Mouse (Mus musculus) MEL-GATA-1-ER (cell line): ENCODE measurements around the gene Stmn3.

Experiments
- DNase-seq: peaks from one replicate; pipeline ENCODE4 v3.0.0-alpha.2; 2012; ENCODE audit warnings: low read depth; ENCODE audit errors: extremely low read depth

Gene Stmn3

DNA sequence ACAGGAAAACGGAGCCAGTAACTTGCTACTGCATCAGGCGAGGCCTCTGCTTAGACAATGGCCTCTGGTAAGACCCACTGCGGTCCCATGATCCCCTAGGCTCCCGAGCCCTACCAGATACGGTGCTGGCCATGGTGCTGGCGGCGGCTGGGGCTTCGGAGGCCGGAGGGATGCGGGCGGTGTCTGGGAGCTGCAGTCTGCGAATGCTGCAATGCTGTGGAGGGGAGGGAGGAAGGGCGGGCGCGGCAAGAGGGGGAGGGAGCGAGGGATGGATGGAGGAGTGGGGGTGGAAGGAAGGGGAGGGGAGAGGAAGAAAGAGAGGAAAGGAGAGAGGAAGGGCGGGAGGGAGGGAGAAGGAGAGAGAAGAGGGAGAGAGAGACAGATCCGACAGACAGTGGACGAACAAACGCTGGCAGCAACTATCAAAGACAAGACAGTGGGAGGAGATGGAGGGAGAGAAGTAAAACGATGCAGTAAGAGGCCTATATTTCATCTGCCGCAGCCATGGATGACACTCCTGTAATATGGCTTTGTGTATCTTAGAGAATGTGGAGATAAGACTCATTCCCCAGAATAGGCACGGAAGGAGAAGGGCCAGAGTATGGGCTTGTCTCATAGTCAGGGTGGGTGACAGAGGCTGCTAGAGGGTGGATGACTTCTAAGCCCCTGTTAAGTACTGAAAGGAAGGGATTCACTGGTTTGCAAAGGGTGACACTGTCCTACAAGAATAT is at the start of gene Stmn3:
Stmn3 (minus strand) TSS at position 421 of the 731 bp plus-strand sequence.
- DNase-seq = no peak

DNA sequence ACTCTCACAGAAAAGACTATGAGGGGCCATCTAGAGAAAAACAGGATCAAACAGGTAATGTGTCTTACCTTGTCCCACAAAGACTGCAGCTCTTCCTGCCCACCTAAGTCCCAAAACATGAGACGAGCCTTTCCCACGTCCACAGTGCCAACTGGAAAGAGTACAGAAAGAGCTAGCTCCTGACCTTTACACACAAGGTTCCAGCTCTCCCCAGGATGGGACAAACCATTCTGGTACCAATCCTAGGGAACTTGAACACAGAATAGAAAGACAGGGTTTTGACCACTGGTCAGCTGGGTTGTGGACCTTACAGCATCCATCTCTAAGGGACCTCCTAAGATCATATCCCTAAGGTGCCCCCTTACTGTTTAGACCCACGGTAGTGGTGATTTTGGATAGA is 49.6 kb upstream of the Stmn3 start:
- DNase-seq = no peak

DNA sequence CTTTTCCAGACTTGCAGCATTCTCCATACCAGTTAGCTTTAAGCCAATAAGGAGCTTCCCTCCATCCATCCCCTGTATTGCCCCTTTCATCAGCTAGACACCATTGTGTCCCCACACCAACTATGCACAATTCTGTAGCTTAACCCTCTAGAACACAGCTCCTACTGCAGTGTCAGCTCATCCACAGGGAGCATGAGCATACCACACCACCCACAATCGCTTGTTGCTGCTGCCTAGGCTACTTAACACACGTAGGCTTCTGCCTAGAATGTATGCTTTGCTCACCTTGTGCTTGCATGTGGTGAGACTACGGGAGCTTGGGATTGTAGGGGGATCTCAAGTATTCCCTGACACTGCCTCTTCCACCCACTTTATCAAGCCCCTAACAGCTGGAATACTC is 42.5 kb upstream of the Stmn3 start:
- no peak for DNase-seq

DNA sequence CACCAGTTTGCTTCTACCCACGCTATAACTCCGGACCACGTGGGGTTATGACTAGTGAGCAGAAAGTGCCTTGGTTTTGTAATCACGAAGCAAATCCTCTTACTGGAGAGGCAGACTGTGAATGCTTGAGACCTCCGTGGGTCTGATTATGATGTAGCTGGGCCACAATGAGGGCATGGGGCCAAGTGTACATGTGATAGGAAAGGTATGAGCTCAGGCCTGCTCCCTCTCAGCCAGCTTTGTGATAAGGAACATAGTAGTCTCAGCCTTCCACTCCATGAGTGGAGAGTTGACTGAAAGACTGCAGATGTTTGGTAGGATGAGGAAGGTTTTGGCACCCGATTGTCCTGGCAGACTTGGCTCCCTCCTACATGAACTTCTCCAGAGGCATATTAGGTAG is 28.5 kb upstream of the Stmn3 start:
- DNase-seq = no peak

DNA sequence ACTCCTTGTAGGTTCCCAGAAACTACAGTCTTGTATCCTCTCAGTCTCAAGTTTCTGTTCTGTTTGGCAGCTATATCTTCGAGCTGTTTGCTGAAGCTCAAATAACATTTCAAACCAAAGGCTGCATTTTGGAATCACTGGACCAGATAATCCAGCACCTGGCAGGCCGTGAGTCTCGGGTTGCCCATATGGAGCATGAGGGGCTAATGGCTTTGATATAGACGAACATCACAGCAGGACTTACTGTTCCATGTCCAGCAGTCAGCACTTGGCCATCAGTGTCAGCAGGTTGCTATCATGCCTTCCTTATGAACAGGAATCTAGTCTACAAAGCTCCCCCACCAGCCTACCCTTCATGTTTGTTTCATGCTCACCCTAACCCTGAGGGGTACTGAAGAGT is 26.1 kb upstream of the Stmn3 start:
- DNase-seq = no peak

DNA sequence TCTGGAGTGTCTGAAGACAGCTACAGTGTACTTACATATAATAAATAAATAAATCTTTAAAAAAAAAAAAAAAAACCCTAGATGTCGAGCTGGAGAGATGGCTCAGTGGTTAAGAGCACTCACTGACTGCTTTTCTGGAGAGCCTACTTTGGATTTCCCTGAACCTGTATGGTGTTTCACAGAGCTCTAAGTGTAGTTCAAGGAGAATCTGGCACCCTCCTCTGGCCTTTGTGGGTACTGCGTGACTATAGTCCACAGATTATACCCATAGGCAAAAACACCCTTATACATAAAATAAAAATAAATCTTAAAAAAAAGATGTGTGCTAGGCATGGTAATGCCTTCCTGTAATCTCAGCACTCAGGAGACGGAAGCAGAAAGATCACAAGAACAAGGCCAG is 19.7 kb upstream of the Stmn3 start:
- DNase-seq = peak; percentile 37

DNA sequence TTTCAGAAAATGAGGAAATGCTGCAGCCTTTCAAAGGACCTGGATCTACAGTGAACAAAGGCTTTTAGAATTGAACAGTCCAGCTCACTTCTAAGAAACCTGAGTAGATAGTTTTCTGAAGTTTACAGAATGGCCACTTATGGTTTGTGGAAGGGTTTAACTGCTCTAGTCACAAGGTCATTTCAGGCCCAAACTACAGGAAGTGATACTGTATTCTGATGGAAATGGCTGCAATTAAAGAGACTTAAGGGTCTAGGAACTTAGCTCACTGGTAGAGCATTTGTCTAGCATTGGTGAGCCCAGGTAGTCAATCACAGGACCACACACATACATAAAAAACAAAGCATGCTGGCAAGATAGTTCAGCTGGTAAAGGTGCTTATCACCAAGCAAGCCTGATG is 18.2 kb upstream of the Stmn3 start:
- DNase-seq = no peak

DNA sequence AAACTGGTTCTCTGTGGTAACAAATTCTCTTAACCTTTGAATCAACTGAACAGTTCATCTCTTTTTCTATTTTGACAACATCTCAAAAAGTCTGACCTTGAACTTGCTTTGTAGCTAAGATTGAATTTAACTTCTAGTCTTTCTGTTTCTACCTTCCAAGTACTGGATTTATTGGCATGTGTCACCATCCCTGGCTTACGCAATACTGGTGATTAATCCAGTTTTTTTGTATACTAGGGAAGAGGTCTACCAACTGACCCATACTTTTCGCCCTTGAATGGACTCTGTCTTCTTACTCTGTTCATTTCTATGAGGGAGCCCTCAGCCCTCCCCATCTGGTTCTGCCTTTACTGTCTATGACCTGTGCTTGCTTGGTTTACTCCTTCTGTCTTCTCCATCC is 11.8 kb upstream of the Stmn3 start:
- DNase-seq = no peak

DNA sequence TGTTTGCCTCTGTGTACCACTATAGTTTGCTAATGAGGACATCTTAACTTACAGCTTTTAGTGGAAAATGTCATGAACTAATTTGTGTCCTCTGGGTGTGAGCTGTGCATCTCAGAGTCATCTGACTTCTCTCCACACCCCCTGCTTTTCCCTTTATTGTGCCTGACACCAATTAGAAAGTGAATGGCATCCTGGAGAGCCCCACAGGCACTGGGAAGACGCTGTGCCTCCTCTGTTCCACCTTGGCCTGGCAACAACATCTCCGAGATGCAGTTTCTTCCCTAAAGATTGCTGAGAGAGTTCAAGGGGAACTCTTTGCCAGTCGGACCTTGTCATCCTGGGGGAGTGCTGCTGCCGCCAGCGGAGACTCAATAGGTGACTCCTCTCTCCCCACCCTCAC is 7.8 kb upstream of the Stmn3 start:
- no peak for DNase-seq

DNA sequence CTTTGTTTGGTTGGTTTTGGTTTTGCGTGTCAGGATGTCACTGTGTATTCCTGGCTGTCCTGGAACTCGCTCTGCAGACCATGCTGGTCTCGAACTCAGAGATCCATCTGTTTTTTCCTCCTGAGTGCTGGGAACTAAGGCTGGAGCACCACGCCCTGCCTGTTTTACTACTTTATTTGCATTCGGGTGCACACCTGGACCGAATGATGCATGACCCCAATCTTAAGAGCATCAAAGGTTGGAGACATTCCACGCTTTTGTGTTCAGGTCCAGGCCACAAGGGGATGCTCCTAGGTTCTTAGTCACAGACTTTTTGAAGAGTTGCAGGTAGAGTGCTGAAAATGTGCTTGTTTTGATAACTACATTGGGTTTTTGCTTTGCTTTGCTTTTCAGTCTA is 5.8 kb upstream of the Stmn3 start:
- no peak for DNase-seq

DNA sequence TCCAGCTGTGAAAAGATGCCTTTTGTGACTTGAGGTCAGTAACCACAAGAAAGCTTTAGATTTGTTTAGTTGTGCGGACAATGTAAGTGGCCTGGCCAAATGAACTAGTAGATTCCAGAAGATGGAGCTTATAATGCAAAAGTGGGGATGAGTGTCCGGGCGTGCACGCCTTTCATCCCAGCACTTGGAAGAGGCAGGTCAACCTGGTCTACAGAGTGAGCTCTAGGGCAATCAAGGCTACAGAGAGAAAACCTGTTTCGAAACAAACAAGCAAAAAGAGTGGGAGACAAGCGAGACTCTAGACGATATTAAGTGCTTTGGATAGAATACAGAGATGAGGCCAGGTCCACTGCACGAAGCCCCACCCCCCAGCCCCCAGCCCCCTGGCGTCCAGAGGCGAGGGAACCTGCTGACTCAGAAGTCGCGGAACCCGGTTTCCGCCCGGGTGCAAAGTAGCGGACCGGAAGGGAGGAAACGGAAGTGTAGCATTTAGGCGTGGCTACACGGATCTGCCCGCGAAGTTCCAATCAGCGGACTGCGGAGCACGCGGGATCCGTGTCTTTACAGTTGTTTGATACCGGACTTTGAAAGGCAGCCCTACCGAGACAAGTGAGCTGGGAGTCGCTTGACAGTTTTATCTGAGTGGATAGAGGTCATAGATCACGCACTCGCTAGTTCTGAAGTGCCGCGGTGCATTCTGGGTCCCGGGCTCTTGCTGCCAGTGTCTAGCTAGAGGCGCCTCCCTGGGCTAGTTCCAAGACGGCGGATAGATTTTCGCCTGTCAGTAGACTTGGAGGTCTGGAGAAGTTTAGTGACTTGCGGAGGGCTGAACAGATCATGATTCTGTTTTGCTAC is 5.2 kb upstream of the Stmn3 start, which contains the start of gene Rtel1:
Rtel1 (plus strand) TSS at position 492 of the 855 bp plus-strand sequence.
- DNase-seq = peak; percentile 76

DNA sequence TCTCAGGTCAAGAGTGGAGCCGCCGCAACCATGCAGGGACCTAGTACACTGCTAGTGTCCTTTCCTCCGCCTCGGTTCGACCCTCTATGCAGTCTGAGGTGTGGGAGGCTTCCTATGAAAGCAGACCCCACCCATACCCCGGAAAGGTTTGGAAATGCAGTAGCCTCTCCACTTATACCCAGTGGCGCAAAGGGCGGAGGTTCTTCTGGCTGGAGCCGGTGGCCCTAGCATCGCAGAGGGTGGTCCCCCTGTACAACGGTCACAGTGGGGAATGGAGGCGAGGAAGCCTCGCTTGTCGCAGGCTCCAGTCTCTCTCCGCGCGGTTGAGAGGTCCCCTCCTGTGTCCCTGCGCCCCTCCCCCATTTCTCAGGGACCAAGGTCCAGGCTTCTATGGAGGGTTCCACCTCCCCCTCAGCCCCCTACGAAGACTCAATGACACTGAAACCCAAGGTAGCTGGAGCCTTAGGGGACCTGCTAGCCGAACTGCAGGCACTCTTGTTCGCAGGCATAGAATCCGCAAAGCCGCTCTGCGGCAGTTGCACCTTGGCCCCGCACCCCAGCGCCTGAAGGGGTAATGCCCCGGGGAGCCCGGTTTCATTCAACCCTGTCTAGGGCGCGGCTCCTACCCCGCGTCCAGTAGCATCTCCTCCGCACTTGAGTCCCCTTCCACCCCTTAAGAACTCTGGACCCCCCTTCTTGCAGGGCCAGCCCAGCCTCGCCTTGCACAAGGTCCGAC is 788 bp downstream of the Stmn3 start:
- no peak for DNase-seq

DNA sequence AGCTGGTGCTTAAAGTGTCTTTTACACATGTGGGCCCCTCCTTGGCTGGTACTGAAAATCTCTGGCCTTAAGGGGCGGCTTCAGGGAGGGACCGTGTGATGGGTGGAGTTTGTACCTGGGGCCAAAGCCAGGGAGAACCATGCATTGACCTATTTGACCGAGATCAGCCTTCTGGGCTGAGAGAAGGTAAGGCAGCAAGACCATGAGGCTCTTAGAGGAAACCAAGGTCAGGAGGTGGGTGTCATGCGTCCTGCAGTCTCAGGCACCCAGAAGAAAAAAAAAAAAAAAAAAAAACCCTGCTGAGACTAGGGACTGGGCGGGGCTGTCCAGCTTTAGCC is 1.3 kb downstream of the Stmn3 start:
- DNase-seq = no peak

DNA sequence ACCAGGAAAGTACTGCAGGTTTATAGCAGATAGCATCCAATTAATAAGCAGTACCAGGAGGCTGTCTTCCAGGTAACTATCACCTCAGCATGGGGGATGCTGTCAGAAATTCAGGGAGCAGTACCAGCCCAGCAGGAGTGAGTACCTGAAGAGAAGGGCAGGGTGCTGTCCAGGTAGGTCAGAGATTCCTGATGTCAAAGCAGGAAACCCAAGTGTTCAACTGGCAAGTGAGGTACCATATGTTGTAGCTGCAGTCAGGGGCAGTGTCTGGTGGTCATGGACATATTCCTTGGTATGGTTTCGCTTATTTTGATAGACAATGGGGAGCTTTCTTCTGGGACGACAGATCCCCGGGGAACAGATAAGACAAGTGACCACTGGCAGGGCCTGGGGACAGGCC is 1.9 kb downstream of the Stmn3 start:
- no peak for DNase-seq

DNA sequence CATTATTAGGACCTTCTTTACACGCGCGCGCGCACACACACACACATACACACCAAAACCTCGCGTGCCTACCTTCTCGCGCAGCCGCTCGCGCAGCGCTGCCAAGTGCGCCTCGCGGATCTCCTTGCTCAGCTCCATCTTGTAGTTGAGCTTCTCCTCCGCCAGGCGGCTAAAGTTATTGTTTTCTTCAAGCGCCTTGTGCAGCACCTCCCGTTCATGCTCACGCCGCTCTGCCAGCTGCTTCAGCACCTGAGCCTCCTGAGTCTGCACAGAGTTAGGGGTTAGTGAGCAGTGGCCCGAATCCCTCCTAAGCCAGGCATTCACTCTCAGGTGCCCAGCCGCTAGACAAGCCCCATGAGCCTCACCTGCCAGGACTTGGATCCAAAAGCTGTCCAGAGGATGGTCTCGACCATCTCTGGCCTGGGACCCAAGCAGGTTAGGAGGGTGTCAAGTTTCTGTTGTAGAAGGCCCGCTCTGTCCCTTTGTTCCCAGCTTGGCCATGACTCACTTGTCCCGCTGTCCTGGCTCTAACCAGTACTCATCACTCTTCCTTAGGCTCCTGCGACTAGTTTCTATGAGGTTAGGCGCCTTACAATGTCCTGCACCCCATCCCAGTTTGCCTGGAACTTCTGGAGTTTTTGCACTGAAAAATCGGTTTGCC is 7.0 kb downstream of the Stmn3 start:
- no peak for DNase-seq

DNA sequence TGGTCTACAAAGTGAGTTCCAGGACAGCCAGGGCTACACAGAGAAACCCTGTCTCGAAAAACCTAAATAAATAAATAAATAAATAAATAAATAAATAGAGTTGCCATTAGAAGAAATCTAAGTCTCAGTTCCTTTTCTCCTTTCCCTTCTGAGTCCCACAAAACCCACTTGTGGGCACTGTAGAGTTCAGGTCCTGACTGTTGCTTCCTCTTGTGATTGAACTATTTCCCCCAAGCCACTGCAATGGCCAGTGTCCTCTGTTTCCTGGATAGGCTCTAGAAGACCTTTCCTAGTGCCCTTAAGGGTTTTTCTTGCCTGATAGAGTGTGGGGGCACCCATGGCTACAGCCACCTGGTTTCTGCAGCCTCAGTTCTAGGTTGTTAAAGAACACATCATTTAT is 9.4 kb downstream of the Stmn3 start:
- no peak for DNase-seq

DNA sequence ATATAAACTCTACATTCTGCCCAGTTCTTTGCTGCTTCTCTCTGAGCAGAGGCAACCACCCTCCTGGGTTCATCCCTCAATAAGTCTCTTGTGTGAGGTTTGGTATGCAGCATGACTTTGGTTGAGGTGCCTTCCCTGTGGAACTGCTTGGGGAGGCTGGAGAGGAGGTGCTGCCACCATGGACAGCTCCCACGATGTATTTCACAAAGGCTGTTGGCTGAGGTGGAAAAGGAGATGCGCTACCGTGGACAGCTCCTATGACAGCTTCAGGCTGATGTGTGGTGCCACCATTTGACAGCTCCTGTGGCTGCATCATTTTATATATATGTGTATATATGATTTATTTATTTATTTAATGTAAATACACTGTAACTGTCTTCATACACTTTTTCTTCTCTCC is 12.3 kb downstream of the Stmn3 start:
- peak; percentile 56 for DNase-seq

DNA sequence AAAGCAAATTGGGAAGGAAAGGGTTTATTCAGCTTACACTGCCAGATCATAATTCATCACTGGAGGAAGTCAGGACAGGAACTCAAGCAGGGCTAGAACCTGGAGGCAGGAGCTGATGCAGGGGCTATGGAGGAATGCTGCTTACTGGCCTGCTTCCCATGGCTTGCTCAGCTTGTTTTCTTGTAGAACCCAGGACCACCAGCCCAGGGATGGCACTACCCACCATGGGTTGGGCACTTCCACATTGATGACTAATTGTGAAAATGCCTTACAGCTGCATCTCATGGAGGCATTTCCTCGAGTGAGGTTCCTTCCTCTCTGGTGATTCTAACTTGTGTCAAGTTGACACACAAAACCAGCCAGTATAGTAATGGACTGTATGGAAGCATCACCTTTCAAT is 23.4 kb downstream of the Stmn3 start:
- DNase-seq = no peak

DNA sequence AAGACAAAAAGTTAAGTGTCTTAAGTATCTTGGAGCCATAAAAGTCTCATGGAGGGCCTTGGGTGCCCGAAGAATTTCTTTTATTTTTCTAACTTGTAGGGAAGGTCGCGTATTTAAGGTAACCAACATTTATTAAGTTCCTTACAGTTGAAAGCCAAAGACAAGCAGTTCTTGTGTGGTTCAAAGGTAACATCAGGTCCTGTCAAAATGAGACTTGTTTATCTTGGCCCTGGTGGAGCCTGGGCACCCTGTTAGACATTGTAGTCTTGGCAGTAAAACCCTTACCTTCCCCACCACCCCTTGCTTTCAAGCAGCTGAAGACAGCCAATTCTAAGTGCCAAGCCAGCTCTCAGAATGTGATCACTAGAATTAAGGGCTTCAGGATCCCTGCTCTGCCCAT is 25.6 kb downstream of the Stmn3 start:
- no peak for DNase-seq

DNA sequence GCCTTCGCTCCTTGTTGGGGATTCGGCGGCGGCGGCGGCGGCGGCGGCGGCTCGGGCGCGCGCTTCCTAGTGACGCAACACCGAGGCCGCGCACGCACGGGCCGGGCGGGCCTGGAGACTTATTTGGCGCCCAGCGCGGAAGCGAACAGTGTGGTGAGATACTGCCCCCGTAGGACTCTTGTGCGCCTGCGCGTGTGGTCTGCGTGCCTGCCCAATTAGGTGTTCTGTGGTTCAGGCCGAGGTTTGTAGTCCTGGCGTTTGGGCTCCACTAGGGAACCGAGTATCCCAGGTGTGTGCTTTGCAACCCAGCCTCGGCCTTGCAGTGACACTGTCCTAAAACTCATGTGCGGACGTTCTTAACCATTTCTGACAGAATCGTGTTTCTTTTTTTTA is 26.3 kb downstream of the Stmn3 start, which contains the start of gene Gmeb2:
Gmeb2 (minus strand) TSS at position 78 of the 393 bp plus-strand sequence.
- DNase-seq = peak; percentile 94

DNA sequence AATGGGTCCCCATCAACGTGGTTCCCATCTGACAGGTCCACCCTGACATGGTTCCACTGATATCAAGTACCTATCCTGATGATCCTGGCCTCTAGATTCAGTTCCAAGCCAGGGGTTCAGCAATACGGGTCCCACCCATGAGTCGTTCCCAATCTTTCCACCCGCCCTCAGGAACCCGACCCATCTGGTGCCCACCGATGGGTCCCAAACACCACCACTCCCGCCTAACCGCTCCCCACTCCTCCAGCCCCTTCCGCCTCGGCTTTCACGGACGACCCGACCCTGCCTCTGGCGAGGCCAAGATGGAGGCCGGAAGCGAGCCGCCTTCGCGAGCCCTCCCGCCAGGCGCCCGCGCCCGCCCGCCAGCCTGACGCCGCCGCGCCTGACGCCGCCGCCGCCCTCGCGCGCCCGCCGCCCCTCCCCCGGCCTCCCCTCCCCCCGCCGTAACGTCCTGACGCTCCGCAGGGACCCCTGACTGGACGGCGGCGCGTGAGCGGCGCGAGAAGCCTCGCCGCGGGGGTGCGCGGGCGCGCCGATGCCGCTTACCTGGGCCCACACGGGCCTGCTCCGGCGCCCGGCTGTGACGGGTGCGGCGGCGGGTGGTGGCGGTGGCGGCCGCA is 26.9 kb downstream of the Stmn3 start:
- peak; percentile 43 for DNase-seq
